Mouse (Mus musculus) gastrocnemius, postnatal 14 days (tissue): Measurements from ENCODE around the gene Slc38a10. TPM values are rescaled to one million over a fixed set of nuclear protein-coding genes. Genes with fewer than 3 reads are reported as not detected.
A peak's percentile ranks its signal among the peaks of the same experiment; 100 is the strongest.

Source experiments
- DNase-seq: peaks from one replicate; pipeline ENCODE4 v3.0.0; 2021; ENCODE audit warnings: mixed read lengths
- intact Hi-C: fragments of 180-260 bp; cut with DNase I; formaldehyde crosslinking; loops from one replicate; pipeline ENCODE4 v1.15.1; 2025; ENCODE audit warnings: low total_unique reads
- long read RNA-seq, 2 experiments: library from polyadenylated mRNA; stranded (forward); transcript quantifications; one replicate each; pipeline ENCODE4 v2.0.0; 2021
- total RNA-seq, 2 experiments: library from RNA; stranded (reverse); gene quantifications; 2 replicates each; pipeline ENCODE4 v1.2.3; 2021

Gene Slc38a10
- 10 to 100 TPM; 56.1 to 60.8 TPM for total RNA-seq
- long read RNA-seq, experiment 1, full-length matches to known transcripts, result 14 of 53 reads
- long read RNA-seq, experiment 1, partial matches to known transcripts, result 10 of 53 reads
- long read RNA-seq, experiment 1, other reads (novel, unspliced or antisense), result 29 of 53 reads
- long read RNA-seq, experiment 2, full-length matches to known transcripts, result 17 of 60 reads
- long read RNA-seq, experiment 2, partial matches to known transcripts, result 9 of 60 reads
- long read RNA-seq, experiment 2, other reads (novel, unspliced or antisense), result 34 of 60 reads

DNA sequence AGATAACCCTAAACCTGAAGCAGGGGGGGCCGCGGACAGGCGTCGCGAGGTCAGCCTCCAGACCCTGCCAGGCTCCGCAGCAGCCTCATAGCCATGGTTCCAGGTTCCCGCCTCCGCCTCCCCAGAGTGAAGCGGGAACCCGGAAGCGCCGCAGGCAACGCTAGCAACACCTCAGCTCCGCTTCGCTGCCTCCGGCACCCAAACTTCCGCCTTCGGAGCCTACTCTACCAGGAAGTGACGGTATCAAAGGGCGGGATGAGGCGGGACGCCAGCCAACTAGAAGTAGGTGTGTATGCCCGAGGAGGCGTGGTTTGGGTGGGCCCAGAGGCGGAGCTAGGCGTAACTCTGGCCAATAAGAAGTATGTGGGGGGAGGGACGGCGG, at the start of gene Slc38a10:
TSS of gene Slc38a10 (minus strand) at position 234 of the 382 bp plus-strand sequence.
- intact Hi-C loops, result no loop called here
- peak; percentile 100 for DNase-seq

DNA sequence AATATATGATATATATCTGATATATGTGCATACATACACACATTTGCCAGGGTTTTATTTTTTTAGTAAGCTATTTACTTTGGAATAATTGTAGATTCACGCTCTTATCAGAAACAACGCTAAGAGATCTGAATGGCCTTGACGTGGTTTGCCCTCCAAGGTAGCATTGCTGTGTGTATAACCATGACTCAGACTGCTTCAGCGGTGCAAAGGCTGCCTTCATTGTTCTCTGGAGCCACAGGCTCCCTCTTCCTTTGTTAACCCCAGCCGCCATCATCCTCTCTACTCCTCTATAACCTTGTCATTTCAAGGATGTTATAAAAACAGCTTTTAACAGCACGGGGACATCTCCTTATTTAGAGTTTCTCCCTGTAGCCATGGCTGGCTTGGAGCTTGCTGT, 49.5 kb upstream of the Slc38a10 start:
- intact Hi-C loops, result no loop called here
- DNase-seq, result no peak

DNA sequence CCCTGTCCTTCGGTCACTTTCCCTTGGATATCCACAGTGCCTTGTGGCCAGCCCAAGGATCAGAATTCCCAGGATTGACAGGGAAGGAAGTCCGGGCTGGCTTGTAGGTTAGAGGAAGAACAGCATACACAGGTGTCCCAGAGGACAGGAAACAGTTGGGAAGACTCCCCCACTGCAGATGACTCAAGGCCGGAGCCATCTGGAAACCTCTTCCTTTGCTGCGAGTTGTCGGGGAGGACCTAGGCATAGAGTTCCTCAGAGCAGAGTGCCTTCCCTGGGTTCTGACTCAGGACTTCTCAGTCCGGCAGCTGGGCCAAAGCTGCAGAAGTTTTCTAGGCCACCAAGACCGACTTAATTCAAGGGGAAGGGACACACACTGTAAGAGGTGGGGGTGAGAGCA, 48.6 kb upstream of the Slc38a10 start:
- DNase-seq, result no peak

DNA sequence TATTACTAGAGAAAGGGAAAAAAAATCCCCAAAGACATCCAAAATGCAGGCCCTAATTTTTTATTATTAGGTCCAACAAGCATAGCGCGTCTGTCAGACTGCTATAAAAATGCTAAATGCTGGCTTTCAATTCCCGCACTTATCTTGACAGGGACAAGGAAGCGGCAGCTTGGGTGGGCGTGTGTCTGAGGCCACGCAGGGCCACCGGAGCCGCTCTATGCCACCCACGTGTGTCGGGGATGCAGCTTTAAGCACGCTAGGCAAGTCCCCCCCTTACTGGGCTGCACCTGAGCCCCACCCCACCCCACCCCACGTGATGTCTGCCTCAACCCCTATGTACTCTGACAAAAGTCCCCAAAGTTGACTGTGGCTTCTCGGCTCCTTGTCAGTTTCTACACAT, 47.7 kb upstream of the Slc38a10 start:
- intact Hi-C loops, result no loop called here
- DNase-seq, result no peak

More for the DNA sequence above, 48.6 kb upstream of the Slc38a10 start:
- intact Hi-C loops, result no loop called here

DNA sequence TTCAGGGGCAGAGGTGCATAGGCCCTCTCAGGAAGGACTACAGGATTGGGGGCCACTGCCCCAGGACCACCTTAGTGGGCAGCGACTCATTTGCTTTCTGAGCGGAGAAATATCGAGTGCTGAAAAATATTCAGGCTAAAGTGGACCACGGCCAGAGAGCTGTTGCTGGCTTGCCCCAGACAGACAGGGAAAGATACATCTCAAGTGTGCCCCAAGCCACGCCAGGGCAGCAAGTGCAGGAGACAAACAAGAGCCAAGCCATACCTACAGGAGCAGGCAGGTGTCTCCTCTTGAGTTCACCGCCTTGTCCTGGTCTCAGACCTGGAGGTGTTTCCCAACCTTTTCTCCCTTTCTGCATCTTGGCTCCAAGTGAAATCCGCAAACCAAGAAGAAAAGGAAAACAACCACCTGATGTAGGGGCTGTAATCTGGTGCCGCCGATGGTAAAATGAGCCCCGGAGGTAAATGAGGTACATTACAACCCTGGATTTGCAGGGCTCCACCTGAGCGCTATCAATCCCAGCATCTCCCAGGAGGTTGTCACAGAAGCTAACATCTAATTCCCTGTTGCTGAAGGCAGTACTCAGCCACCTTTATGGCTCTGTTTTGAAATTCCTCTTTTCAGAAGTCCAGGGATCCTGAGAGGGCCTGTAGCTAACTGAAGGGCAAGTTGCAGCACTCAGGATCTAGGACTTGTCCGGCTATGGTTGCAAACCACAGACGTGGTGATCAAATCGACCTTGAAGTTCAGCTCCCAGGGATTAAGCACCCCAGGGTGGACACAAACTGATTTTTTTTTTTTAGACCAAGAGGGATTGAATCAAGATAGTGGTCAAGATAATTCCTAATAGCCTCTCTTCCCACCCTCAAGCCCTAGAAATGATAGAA, 39.6 kb upstream of the Slc38a10 start:
- DNase-seq, result no peak
- intact Hi-C loops, result no loop called here

DNA sequence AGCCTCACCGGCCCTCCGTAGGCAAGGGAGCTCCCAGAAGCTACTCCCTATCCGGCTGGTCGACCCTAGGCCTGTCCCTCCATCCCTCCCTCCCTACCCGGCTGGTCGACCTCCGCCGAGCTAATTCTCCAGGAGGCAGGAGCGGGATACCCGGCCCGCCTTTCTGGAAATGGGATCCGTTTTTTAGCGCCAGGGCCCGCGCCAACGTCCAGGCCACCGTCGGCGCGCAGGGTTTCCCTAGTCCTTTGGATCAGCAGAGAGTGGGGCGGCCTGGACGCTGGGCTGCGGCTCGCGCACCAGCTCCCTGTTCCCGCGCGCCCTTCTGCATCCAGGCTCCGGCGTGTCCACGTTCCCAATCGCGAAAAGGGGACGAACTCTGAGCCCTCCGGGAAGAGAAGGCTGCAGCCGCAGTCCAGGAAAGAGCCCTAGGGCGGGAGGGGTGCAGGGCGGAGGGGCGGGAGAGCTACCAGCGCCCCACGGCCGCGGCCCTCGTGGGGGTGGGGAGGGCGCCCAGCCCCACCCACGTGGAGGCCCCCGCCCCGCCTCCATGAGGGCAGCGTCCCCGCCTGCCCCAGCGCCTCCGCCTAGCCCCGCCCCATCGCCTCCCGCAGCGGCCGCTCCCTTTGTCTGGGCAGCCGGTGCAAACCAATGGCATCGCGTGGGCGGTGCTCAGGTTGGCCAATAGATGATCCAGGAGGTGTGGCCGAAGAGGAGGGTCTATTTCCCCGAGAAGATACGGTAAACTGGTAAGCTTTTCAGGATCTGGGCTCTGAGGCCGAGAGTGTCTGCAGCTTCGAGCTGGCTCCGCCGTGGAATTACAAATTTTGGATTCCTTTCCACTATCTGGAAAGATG, 38.5 kb upstream of the Slc38a10 start:
- DNase-seq, result peak; percentile 100
- intact Hi-C loops, result no loop called here

DNA sequence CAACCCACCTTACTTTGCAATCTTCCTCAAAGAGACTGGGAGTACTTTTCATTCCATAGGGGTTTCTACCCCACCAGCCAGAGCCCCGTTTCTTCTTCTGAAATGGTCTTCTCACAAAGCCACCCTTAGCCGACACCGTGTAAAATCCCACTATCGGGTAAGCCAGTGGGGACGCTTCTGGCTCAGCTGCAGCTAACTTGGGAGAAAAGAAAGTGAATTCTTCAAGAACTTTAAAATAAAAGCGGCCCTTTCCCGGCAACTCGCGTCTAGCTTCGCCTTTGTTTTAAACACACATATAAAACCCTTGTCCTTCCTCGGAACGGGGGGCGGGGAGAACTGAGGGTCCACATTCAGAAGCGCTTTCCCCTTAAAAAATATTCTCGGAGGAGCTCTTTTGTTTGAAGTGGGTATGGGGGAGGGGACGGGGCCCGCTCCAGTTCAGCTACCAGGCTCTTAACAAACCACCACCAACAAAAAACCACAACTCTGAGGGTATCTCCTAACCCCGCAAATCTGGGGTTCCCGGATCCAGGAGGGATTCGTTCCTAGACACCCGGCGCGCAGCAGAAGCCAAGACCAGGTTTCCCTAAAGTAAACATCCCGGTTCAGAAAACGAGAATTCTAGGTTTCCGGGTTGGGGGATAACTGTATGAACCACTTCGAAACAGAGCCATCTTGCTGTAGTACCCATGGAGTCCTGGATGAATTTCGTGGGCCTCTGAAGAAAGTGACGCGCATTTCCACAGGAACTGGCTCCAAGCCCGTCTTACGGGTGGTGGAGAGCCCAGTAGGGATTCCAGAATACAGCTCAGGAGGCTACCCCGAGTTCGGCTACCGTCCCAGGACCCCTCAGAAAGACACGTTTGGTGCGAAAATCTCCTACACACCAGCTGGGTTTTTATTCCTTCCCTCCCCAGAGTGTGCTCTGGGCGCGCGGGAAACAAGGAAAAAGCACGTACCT, 37.6 kb upstream of the Slc38a10 start:
- peak; percentile 64 for DNase-seq
- intact Hi-C loops, result no loop called here

DNA sequence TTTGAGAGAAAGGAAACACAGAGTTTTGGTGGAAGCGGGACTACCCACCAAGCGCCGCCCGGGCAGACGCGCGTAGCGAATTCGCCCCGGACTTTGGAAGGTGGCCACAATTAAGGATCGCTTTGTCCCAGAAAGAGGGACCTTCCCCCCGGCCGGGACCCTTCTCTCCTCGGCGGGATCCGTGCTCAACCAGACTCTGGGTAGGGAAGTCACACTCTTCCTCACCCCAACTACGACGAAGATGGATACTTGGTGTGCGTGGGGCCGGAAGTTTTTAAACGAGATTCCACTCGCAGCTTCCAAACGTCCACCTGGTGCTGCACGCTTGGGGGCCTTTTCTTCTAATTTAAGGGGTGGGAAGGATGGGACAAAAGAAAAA, 36.9 kb upstream of the Slc38a10 start:
- intact Hi-C loops, result no loop called here

DNA sequence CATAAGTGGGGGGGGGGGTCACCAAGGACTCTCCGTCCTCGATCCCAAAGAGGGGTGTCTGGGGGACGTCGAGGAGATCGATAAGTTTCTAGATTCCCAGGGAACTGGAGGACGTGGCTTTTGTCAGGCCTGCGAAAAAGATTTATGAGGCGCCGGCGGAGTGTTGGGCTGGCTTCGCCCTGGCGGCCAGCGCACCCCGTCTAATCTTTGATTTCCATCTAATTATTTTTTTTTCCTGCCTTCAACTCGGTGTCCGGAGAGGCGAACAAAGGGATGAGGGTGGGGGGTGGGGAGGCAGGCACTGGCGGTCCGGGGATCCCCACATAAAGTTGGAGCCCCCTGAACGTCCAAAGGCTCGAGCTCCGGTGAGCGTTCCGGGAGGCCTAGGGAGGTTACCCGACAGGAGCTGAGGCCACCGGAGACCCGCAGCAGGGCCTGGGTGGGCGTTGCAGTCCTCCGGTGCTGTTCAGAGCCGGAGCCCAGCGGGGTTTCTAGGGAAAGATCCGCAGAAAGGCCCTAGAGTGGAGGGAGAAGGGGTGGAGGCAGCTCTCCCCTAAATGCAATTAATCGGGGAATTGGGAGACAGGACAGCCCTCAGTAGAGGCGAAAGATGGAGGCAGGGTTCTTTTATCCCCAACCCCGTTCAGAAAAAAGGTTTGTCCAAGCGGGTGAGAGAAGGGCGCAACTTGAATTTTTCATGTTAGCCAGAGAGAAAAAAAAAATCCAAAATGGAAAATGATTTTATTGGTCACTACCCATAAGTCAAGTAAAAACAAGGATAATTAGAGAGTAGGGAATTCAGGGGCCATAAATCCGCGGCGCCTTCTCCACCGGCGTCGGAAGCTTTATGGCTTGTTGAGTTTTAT, 36.3 kb upstream of the Slc38a10 start:
- intact Hi-C loops, result loop anchor here (1.0 kb wide), 1 partner anchor 48 kb away; no protein-coding TSS in a partner anchor
- no peak for DNase-seq

More for the DNA sequence above, 36.9 kb upstream of the Slc38a10 start:
- DNase-seq, result peak; percentile 44

DNA sequence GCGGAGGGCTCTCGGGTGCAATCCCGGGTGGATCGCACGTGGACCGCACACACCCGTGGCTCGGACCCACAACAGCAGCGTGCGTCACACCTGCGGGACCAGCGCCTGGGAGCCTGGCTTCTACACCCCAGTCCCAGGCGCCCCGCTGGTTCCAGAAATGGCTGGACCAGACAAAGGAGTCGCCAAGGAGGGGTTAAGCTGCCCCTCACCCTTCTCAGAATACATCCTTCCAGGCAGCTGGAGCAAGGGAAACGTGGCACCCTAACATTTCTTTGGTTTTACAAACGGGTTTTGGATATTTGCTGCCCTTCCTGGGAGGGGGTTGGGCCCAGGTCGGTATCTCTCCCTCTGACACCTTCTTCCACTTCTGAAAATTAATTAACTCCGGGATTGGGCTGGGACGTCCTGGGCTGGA, 35.7 kb upstream of the Slc38a10 start:
- intact Hi-C loops, result loop anchor here (1.0 kb wide), 1 partner anchor 48 kb away; no protein-coding TSS in a partner anchor
- DNase-seq, result no peak

DNA sequence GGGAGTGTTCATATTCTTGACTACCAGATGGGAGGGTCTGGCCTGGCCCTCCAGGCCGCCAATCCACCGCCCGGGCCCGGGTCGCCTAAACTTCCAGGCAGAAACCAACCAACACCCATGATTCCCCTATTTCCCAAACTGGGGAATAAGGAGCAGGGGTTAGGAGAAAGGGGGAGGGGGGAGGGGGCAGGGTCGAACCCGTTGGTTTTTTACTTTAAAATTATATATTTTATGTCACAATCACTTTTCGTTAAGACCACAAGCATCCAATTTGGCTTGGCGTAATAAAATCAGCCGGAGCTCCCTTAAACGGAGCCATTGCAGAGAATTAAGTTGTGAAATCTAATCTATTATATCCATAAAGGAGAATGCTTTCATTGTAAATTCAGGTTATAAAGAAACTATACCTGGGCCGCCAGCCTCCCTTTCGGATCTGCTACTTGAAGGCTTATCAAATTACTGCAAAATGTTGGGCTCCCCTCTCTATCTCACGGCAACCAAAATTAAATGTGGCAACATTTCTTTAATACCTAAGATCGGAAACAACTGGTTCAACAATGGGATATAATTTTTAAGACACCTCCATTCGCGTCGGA, 35.1 kb upstream of the Slc38a10 start:
- intact Hi-C loops, result no loop called here
- DNase-seq, result no peak

DNA sequence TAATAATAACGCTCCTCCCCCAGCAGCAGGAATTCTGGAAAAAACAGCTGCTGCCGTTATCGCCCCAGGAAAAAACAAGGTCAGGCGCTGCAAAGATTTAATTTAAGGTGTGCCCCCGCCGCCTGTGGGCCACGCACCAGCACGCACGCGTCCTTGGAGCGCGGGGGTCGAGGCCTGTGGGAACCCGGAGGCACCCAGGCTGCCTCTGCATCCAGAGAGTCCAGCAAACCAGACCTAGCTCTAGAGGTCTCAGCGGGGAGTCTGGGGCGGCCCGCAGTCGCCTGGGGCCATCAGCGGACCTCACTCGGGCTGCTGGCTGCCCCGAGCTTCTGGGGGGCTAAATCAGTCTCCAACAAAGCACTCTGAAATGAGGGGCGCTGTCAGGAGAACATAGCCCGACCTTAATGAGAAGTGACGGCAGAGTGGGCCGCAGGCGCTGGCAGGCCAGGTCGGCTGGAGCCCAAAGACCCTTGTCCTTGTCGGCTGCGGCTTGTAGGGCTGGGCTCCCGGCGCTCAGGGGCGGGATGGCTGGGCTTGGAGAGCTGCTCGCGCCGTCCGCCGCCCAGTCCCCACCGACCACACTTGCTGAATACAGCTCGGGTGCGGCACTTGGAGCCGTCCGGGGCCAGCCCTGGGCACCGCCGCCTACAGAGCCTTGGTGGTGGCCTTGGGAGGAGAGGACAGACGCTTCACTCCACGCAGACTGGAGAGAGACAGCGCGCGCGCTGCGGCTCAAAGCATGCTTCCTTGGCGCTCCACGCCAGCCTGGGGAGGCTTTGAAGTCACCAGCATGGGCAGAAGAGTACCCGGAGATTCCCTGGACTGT, 34.4 kb upstream of the Slc38a10 start:
- intact Hi-C loops, result no loop called here
- DNase-seq, result peak; percentile 46

DNA sequence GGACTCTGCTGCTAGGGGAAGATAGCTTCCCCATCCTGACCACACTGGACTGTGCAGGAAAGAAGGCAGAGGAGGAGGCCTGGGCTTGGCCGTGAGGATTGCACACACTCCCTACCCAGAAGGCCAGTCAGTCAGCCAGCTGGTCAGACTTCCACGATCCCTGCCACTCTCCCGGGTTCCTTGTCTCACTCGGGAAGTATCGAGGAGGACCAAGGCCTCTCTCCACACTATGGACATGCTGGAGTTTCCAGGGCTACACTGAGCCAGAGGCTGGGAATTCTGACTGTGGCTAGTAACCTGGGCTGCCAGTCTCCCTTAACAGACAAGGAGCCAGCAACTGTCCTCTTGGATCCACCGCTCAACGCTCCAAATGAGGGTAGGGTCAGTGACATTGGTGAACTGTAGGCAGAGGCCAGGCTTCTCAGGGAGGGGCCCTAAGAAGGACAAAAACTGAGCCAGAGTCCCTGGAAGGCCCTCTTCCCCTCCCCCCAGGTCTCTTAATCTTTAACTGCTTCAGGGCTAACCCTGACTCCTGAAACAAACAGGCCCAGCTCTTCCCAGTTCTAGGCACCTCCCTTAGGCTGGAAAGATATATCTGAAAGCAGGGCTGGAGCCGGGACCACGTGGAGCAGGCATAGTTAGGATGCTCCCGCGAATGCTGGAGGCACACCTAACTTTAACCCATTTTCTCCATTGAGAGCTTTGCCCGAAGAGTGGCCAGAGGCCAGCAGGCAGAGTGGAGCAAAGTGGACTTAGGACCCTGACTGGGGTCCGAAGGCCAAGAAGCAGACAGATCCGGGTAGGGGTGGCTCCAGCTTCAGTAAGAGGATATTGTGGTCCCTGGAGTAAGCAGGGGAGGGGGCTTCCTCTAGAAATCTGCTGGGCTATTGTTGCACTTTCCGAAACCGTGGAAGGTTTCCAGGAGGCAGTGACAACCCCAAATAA, 33.5 kb upstream of the Slc38a10 start:
- intact Hi-C loops, result no loop called here
- peak; percentile 30 for DNase-seq

DNA sequence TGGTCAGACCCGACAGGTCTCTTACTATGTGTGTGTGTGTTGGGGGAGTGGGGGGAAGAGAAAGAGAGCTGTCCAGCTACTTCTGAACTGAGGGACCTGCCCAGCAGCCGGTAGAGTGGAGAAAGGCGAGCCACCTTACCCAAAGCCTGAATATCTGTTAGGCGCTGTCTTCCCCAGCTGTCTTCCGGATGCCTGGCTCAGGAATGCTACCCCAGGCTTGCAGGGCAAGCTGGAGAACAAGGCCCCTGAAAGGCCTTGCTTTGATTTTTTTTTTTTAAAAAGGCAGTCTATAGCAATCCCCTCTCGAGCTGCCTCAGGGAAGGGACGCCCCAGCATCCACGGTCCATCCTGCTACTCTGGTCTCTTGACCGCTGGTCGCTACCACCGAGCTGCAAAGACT, 32.6 kb upstream of the Slc38a10 start:
- intact Hi-C loops, result no loop called here
- DNase-seq, result no peak

DNA sequence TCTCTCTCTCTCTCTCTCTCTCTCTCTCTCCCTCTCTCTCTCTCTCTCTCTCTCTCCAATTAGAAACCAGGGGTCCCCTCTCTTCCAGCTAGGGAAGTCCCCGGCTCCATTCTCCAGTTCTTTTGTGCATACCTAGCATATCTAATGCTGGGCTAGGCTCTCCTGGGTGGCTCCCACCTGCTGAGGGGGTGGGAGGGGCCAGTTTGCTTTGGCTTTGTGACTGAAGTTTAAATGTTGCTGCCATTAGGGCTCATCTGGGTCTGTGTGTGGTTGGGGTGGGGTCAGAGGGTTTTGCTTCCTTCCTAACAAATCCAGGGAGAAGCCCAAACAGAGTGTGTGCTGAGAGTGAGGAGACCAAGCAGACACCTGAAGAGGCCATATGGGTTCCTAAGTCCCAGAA, 32.0 kb upstream of the Slc38a10 start:
- intact Hi-C loops, result no loop called here
- no peak for DNase-seq
